Mouse (Mus musculus) cerebellum, postnatal 14 days (tissue): Measurements from ENCODE around the gene Izumo4.

Experiments used
- DNase-seq, 2 experiments: peaks; one replicate each; pipeline ENCODE4 v3.0.0; 2021; ENCODE audit warnings: mixed read lengths in 2 of 2

The Izumo4 gene

GRCm38 (mm10) chr10:80701721-80702535 is at the start of gene Izumo4, which contains the start of gene Mob3a:
Gene Izumo4, plus strand, starts transcription at chr10:80702184.
Gene Mob3a, minus strand, starts transcription at chr10:80701977.
- DNase-seq, result peak; percentile 98 to 99

DNA sequence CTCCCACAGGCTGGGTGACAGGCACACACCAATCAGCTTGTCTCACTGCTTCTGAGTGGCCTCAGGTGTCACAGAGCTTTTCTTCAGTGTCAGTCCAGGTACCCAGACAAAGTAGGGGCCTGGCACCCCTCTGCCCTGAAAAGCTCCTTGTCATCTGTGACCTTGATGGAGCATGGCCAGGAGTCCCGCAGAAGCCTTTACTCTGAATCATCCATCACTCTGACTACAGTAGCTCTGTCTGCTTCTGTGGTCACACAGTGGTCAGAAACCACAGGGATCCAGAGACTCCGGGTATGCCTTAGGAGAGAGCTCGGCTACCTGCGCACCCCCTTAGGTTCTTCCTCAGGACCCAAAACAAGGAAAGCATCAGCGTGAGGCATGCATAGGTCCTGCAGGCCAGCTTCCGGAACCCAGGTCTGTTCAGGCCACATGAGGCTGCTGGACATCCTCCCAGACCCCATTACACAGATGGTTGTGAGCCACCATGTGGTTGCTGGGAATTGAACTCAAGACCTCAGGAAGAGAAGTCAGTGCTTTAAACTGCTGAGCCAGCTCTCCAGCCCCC is 48.7 kb upstream of the Izumo4 start:
- no peak for DNase-seq

GRCm38 (mm10) chr10:80654866-80655265 is 47.1 kb upstream of the Izumo4 start:
- DNase-seq, result peak in 1 of 2 experiments; percentile 50

DNA sequence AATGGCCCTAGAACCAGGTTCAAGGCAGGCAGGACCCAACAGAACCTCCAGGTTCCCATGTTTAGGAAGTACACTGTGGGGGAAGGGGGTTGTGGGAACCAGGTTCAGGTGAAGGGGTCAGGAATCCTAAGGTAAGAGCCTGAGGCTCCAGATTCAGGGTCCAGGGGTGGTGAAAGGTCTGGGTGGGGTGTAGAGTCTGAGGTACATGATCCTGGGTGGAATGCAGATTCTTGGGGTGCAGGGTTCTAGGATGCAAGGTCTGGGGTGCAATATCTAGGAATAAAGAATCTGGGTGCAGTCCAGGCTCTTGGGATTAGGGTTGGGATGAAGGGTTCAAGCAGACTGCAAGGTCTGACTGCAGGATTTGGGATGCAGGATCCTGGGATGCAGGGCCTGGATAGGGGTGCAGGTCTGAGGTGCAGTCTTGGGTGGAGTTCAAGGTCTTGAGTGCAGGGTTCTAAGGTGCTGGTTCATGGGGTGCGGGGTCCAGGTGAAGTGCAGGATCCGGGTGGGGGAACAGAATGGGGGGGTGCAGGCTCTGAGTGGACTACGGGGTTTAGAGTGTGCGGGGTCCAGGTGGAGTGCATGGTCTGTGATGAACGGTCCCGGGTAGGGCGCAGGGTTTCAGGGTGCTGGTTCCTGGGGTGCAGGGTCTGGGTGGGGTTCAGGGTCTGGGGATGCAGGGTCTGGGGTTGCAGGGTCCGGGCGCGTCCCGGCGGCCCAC is 46.4 kb upstream of the Izumo4 start:
- DNase-seq, result peak; percentile 45 to 46

- peak; percentile 99 to 100 for DNase-seq
These were observed 45.7 kb upstream of the Izumo4 start for GRCm38 (mm10) chr10:80656130-80656862.

- no peak for DNase-seq
These were observed 44.9 kb upstream of the Izumo4 start, which contains the start of gene Btbd2 for GRCm38 (mm10) chr10:80656863-80657623. Gene Btbd2, minus strand, starts transcription at chr10:80657071.

DNA sequence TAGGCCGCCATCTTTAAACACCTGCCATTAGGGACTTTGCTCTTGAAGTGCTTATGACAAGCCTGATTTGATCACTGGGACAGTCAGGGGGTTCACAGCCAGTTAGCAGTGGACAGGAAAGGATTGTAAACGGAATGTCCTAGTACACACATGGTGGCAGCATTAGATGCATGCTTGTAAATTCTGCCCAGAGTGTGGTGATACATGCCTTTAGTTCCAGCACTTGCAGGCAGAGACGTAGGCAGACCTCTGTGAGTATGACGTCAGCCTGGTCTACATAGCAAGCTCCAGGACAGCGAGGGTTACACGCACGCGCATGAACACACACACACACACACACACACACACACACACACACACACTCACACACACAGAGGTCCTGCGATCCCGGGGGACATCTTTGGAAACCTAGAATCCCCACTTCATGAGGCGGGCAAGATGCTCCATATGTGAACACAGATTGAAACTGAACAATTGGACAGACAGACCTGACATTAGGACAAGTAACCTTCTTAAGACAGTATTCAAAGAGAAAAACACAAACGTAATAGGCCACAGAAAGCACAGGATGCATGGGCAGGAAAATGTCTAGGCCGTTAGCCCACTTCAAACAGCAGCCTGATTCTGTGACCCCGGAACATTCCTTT is 43.7 kb upstream of the Izumo4 start:
- DNase-seq, result no peak

GRCm38 (mm10) chr10:80658841-80659202 is 43.2 kb upstream of the Izumo4 start:
- no peak for DNase-seq

DNA sequence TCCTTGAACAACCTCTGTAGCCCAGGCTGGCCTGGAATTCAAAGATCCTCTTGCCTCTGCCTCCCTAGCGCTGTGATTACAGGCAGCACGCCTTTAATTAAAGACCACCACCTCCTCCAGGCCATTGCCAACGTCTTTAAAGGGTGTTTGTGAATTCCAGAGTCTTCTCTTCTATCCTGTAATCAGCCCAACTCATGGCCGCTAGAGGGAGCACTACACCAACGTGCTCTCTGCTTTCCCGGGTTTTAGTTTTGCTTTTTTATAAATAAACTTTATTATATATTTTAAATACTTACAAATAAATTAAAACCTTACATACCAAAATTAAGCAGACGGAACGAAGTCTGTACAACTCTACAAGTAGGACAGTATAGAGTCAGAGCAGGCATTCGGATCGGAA is 42.8 kb upstream of the Izumo4 start:
- peak; percentile 86 to 92 for DNase-seq

- DNase-seq, result peak; percentile 53 to 82
These were observed 40.8 kb upstream of the Izumo4 start for GRCm38 (mm10) chr10:80661149-80661548.

DNA sequence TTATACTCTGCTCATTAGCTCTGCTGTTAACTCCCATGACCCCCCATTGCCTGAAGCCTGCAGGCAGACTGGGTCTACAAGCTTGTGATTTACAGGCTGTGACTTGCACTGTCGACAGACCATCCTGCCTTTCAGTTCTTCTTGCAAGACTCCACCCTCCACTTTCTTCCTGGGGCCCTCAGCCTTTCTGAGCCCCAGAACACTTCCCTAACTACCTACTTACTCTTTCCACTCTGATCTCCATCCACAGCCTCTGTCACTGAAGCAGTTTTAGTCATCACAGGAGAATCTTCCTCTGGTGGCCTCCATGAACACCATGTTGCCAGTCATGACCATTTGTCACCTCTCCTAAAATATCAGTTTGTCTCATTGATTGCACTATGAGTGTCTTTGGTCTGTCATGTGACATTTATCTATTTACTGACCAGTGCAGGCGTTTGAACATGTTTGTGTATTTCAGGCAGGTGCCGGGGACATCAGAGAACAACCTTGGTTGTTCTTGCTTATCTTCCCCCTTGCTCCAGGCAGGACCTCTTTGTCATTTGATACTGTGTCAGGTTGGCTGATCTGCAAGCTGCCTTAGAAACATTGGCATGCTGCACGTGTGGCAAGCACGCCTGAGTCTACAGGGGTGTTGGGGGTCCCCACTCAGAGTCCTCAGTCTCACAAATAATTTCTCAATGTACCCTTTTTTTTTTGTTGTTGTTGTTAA is 38.3 kb upstream of the Izumo4 start:
- no peak for DNase-seq

GRCm38 (mm10) chr10:80664197-80665015 is 37.6 kb upstream of the Izumo4 start:
- DNase-seq, result peak; percentile 76 to 80

DNA sequence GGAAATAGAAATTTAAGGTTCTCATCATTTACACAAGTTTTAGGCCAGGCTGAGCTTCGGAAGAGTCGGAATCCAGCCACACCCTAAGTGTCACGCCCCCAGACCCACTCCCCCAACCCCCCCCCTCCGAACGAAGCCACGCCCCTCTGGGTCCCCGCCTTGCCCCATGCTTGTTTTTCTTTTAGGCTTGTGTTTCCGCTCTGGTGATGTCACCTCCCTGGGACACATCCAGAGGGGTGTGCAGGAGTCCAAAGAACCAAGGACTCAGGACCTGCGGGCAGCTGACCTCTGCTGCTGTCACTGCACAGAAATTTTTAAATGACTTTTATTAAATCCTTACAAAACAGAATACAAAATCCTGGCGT is 37.0 kb upstream of the Izumo4 start:
- DNase-seq, result no peak

- DNase-seq, result no peak
These were observed 36.5 kb upstream of the Izumo4 start for GRCm38 (mm10) chr10:80665459-80665858.

- no peak for DNase-seq
These were observed 35.8 kb upstream of the Izumo4 start for GRCm38 (mm10) chr10:80665981-80666733.

DNA sequence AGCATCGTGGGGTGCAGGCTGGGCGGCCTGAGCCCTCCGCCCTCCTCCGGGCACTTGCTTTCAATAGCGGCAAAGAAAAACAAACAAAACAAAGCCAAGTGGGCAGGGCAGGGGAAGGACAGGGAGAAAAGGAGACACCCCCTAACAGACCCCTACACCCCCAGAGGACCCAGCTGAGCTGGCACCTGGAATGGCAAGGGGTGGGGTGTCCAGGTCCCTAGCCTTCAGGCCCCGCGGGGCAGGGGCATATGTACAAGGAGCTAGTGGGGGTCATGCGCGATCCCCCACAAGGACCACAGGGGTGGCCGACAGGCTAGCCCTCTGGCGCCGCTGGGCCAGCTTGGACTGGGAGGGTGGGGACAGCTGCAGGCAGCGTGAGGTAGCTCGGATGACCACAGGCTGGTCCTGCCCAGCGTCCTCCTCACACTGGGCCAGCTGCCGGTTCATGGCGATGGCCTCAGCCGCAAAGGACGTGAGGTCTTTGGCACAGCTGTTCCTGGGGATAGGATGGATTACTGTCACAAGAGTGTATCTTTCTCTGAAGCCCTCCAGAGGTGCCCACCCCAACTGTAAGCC is 35.1 kb upstream of the Izumo4 start:
- DNase-seq, result no peak

DNA sequence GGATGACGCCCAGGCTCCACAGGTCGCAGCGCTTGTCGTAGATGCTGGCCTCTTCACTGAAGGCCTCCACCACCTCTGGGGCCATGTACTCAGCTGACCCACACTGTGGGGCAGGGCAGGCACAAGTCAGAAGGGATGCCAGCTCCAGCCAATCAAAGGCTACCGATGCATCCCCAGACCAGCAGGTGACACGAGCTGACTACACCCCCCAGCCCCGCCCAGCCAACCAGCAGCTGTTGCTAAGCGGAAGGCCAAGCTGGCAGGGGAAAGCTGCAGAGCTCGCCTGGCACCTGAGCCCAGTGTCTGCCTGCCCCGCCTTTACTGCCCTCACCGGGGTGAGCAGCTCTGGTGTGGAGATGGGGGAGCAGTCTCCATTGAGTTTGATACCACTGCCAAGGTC is 33.4 kb upstream of the Izumo4 start:
- peak; percentile 60 to 85 for DNase-seq

GRCm38 (mm10) chr10:80669018-80669417 is 33.0 kb upstream of the Izumo4 start:
- DNase-seq, result no peak
